Mouse (Mus musculus): ENCODE measurements around the gene Ndufv3.
A peak's percentile ranks its signal among the peaks of the same experiment; 100 is the strongest.

Gene Ndufv3

GRCm38 (mm10) chr17:31491355-31491754, 28.6 kb upstream of the Ndufv3 start:
- no peak overlapping the region for H3K4me3 ChIP-seq (replicated peaks; ENCODE audit: low read length)
- H3K4me1 ChIP-seq (replicated peaks; ENCODE audit: low read depth, low read length) = peaks cover 33% of the 10 kb centered on the region
- no peaks in the 10 kb centered on the region for H3K9me3 ChIP-seq (ENCODE audit: low read length)
- no peak for TF ChIP-seq POU5F1 (IDR thresholded peaks at IDR 0.05; ENCODE audit: borderline replicate concordance, low read length)
- TF ChIP-seq NANOG (IDR thresholded peaks at IDR 0.05; ENCODE audit: borderline replicate concordance, low read length) = no peak
- no peak for TF ChIP-seq CTCF (conservative IDR thresholded peaks at IDR 0.05; ENCODE audit: low read length)
- H3K36me3 ChIP-seq (ENCODE audit: insufficient read depth, low read length) = peaks cover 25% of the 10 kb centered on the region
- H3K27me3 ChIP-seq (ENCODE audit: insufficient read depth, low read length) = peaks cover 3% of the 10 kb centered on the region; the same call in 1 of the 2 replicates

DNA sequence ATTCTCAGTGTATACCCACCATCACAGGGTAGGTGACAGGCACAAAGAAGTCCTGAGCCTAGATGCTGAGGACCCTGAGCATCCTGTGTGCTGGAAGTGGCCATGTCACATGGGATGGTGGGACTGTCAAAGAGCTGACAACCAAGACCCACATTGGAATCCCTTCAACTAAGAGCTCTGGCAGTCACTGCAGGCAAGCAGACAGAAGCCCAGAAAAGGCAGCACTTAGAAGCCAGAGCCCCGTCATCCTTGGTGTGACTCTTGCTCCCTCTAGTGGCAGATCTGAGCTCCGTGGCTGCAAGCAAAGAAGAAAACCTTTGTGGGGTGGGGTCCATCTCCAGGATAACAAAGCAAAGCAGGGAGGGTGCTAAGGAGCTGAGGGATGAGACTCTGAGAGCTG, 27.5 kb upstream of the Ndufv3 start:
- Histone ChIP-seq H3K4me1 (replicated peaks; ENCODE audit: low read depth, low read length) (peaks cover 33% of the 10 kb centered on the region), H3K36me3 (ENCODE audit: insufficient read depth, low read length) (peaks cover 35% of the 10 kb centered on the region), H3K27me3 (ENCODE audit: insufficient read depth, low read length) (no peaks in the 10 kb centered on the region), H3K9me3 (ENCODE audit: low read length) (no peaks in the 10 kb centered on the region), H3K4me3 (replicated peaks; ENCODE audit: low read length) (no peak overlapping the region)
- TF ChIP-seq NANOG (IDR thresholded peaks at IDR 0.05; ENCODE audit: borderline replicate concordance, low read length) = no peak
- TF ChIP-seq CTCF (conservative IDR thresholded peaks at IDR 0.05; ENCODE audit: low read length) = peak; percentile 98
- TF ChIP-seq POU5F1 (IDR thresholded peaks at IDR 0.05; ENCODE audit: borderline replicate concordance, low read length) = no peak

- Histone ChIP-seq H3K9me3 (ENCODE audit: low read length) (no peaks in the 10 kb centered on the region), H3K4me1 (replicated peaks; ENCODE audit: low read depth, low read length) (peaks cover 42% of the 10 kb centered on the region), H3K36me3 (ENCODE audit: insufficient read depth, low read length) (peaks cover 61% of the 10 kb centered on the region), H3K27me3 (ENCODE audit: insufficient read depth, low read length) (no peaks in the 10 kb centered on the region), H3K4me3 (replicated peaks; ENCODE audit: low read length) (no peak overlapping the region)
- TF ChIP-seq NANOG (IDR thresholded peaks at IDR 0.05; ENCODE audit: borderline replicate concordance, low read length) = no peak
- TF ChIP-seq POU5F1 (IDR thresholded peaks at IDR 0.05; ENCODE audit: borderline replicate concordance, low read length) = no peak
- TF ChIP-seq CTCF (conservative IDR thresholded peaks at IDR 0.05; ENCODE audit: low read length) = no peak
Observed at GRCm38 (mm10) chr17:31494989-31495388, 24.9 kb upstream of the Ndufv3 start.

DNA sequence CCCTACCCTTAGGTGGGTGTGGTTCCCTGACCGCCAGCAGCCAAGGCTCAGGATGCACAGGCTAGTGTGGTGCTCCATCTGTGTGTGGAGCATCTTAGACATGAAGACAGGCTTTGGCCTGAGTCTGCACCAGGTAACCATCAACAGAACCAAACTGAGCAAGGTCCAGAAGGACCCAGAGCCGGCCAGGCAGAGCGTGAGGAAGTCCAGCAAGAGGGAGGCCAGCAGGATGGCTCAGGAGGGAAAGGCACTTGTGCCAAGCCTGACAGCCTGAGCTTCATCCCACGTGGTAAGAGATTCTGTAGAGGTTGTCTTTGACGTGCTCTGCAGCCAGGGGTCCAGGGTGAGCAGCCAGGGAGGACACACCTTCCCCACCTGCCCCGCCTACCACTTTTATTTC, 22.2 kb upstream of the Ndufv3 start:
- TF ChIP-seq POU5F1 (IDR thresholded peaks at IDR 0.05; ENCODE audit: borderline replicate concordance, low read length) = no peak
- TF ChIP-seq NANOG (IDR thresholded peaks at IDR 0.05; ENCODE audit: borderline replicate concordance, low read length) = no peak
- no peak for TF ChIP-seq CTCF (conservative IDR thresholded peaks at IDR 0.05; ENCODE audit: low read length)

GRCm38 (mm10) chr17:31499725-31500124, 20.2 kb upstream of the Ndufv3 start:
- Histone ChIP-seq H3K27me3 (ENCODE audit: insufficient read depth, low read length) (no peaks in the 10 kb centered on the region), H3K9me3 (ENCODE audit: low read length) (no peaks in the 10 kb centered on the region), H3K36me3 (ENCODE audit: insufficient read depth, low read length) (peaks cover 99% of the 10 kb centered on the region), H3K4me3 (replicated peaks; ENCODE audit: low read length) (no peak overlapping the region), H3K4me1 (replicated peaks; ENCODE audit: low read depth, low read length) (peaks cover 67% of the 10 kb centered on the region)
- no peak for TF ChIP-seq NANOG (IDR thresholded peaks at IDR 0.05; ENCODE audit: borderline replicate concordance, low read length)
- TF ChIP-seq CTCF (conservative IDR thresholded peaks at IDR 0.05; ENCODE audit: low read length) = no peak
- no peak for TF ChIP-seq POU5F1 (IDR thresholded peaks at IDR 0.05; ENCODE audit: borderline replicate concordance, low read length)

More for the DNA sequence above, 22.2 kb upstream of the Ndufv3 start:
- Histone ChIP-seq H3K36me3 (ENCODE audit: insufficient read depth, low read length) (peaks cover 88% of the 10 kb centered on the region), H3K4me3 (replicated peaks; ENCODE audit: low read length) (no peak overlapping the region), H3K4me1 (replicated peaks; ENCODE audit: low read depth, low read length) (peaks cover 48% of the 10 kb centered on the region), H3K27me3 (ENCODE audit: insufficient read depth, low read length) (no peaks in the 10 kb centered on the region), H3K9me3 (ENCODE audit: low read length) (no peaks in the 10 kb centered on the region)

DNA sequence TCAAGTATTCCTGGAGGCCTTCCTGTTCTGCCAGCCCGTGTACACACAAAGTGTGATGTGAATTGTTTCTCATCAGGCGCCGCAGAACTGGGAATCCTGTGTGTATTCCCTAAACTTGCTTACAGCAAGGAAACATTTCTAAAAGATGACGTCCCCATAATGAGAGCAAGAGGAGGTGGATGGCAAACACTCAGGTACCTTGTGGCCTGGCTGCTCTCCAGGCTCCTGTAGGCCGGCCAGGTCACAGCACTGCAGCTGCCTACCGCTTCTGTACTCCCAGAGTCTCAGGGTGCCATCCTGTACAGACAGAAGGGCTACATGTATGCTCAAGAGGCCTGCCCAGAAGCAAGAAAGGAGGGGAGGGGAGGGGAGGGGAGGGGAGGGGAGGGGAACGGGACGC, 19.5 kb upstream of the Ndufv3 start:
- Histone ChIP-seq H3K36me3 (ENCODE audit: insufficient read depth, low read length) (peaks cover 99% of the 10 kb centered on the region), H3K4me3 (replicated peaks; ENCODE audit: low read length) (no peak overlapping the region), H3K4me1 (replicated peaks; ENCODE audit: low read depth, low read length) (peaks cover 74% of the 10 kb centered on the region), H3K9me3 (ENCODE audit: low read length) (no peaks in the 10 kb centered on the region), H3K27me3 (ENCODE audit: insufficient read depth, low read length) (no peaks in the 10 kb centered on the region)
- TF ChIP-seq POU5F1 (IDR thresholded peaks at IDR 0.05; ENCODE audit: borderline replicate concordance, low read length) (no peak), NANOG (IDR thresholded peaks at IDR 0.05; ENCODE audit: borderline replicate concordance, low read length) (no peak), CTCF (conservative IDR thresholded peaks at IDR 0.05; ENCODE audit: low read length) (no peak)

GRCm38 (mm10) chr17:31500908-31501307, 19.0 kb upstream of the Ndufv3 start:
- Histone ChIP-seq H3K9me3 (ENCODE audit: low read length) (no peaks in the 10 kb centered on the region), H3K27me3 (ENCODE audit: insufficient read depth, low read length) (no peaks in the 10 kb centered on the region), H3K4me1 (replicated peaks; ENCODE audit: low read depth, low read length) (peaks cover 78% of the 10 kb centered on the region), H3K36me3 (ENCODE audit: insufficient read depth, low read length) (peaks cover 99% of the 10 kb centered on the region), H3K4me3 (replicated peaks; ENCODE audit: low read length) (no peak overlapping the region)
- TF ChIP-seq CTCF (conservative IDR thresholded peaks at IDR 0.05; ENCODE audit: low read length) (no peak), POU5F1 (IDR thresholded peaks at IDR 0.05; ENCODE audit: borderline replicate concordance, low read length) (no peak)

- Histone ChIP-seq H3K27me3 (ENCODE audit: insufficient read depth, low read length) (no peaks in the 10 kb centered on the region), H3K4me1 (replicated peaks; ENCODE audit: low read depth, low read length) (peaks cover 80% of the 10 kb centered on the region), H3K36me3 (ENCODE audit: insufficient read depth, low read length) (peaks cover 99% of the 10 kb centered on the region), H3K9me3 (ENCODE audit: low read length) (no peaks in the 10 kb centered on the region), H3K4me3 (replicated peaks; ENCODE audit: low read length) (0 out of 2 replicates have a peak overlapping the region, but pooled peaks have one; percentile 24)
- TF ChIP-seq NANOG (IDR thresholded peaks at IDR 0.05; ENCODE audit: borderline replicate concordance, low read length) (no peak), CTCF (conservative IDR thresholded peaks at IDR 0.05; ENCODE audit: low read length) (no peak), POU5F1 (IDR thresholded peaks at IDR 0.05; ENCODE audit: borderline replicate concordance, low read length) (no peak)
Observed at GRCm38 (mm10) chr17:31502261-31502927, 17.5 kb upstream of the Ndufv3 start.

- H3K36me3 ChIP-seq (ENCODE audit: insufficient read depth, low read length) = peaks cover 99% of the 10 kb centered on the region
- 0 out of 2 replicates have a peak overlapping the region, but pooled peaks have one; percentile 24 for H3K4me3 ChIP-seq (replicated peaks; ENCODE audit: low read length)
- no peaks in the 10 kb centered on the region for H3K27me3 ChIP-seq (ENCODE audit: insufficient read depth, low read length)
- TF ChIP-seq NANOG (IDR thresholded peaks at IDR 0.05; ENCODE audit: borderline replicate concordance, low read length) = no peak
- no peak for TF ChIP-seq CTCF (conservative IDR thresholded peaks at IDR 0.05; ENCODE audit: low read length)
- no peak for TF ChIP-seq POU5F1 (IDR thresholded peaks at IDR 0.05; ENCODE audit: borderline replicate concordance, low read length)
- H3K9me3 ChIP-seq (ENCODE audit: low read length) = no peaks in the 10 kb centered on the region
- H3K4me1 ChIP-seq (replicated peaks; ENCODE audit: low read depth, low read length) = peaks cover 74% of the 10 kb centered on the region
Observed at GRCm38 (mm10) chr17:31503337-31503736, 16.6 kb upstream of the Ndufv3 start.

Data from E14TG2a.4 (cell line).